Mouse (Mus musculus) small intestine, adult 2 months (tissue): ENCODE measurements at regions not wholly inside any gene's neighbourhood (a gene's known extent, or its start where the extent isn't known, plus 50 kb on each side); places are given as distances from the start of the nearest gene placed in this dataset.

Experiments
- CTCF ChIP-seq: fragments of 200-500 bp; IDR thresholded peaks from 2 replicates; pipeline ENCODE4 v1.5.1; 2012; ENCODE audit warnings: low read depth, mild to moderate bottlenecking, control low read depth, inconsistent platforms, low read length, moderate library complexity, mixed read lengths; ENCODE audit not compliant: insufficient replicate concordance, insufficient read length; ENCODE audit errors: extremely low read depth
- POLR2A ChIP-seq: fragments of 200-500 bp; IDR thresholded peaks from 2 replicates; pipeline ENCODE4 v1.6.1; 2012; ENCODE audit warnings: low read depth, mild to moderate bottlenecking, control low read depth, inconsistent platforms, low read length, moderate library complexity

GRCm38 (mm10) chr1:73644394-73644793, 479.9 kb downstream of the Tns1 start:
- TF ChIP-seq POLR2A (no peak), CTCF (no peak)
